Mouse (Mus musculus) spleen, postnatal 4 days (tissue): ENCODE measurements around the gene Slc16a12.
"Not testable (repeated sequence)": the region's sequence is repeated elsewhere in the genome, so short reads cannot be mapped to it uniquely, and the experiment has no call there.

Experiments
- DNase-seq, 2 experiments: peaks; one replicate each; pipeline ENCODE4 v3.0.0; 2022; ENCODE audit warnings: low spot score in 2 of 2

Slc16a12 gene

GRCm38 (mm10) chr19:34746688-34747504 lies at the start of gene Slc16a12:
Slc16a12 (minus strand) TSS chr19:34747289.
- peak in 1 of 2 experiments; percentile 65 for DNase-seq

DNA sequence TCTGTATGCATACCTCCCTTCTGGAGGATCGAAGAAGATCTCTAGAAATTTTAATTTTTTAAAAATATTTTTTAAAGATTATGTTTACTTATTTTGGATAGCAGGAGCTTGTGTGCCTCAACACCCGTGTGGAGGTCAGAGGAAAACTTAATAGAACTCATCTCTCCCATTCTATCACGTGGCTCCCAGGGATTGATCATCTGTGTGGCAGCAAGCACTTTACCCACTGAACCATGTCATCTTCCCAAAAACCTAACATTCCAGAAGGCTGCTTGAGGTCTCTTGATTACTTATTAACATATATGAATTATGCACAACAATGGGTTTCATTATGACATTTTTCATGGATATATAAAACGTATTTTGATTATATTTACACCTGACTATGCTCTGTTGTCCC lies 49.3 kb upstream of the Slc16a12 start:
- DNase-seq: no peak

DNA sequence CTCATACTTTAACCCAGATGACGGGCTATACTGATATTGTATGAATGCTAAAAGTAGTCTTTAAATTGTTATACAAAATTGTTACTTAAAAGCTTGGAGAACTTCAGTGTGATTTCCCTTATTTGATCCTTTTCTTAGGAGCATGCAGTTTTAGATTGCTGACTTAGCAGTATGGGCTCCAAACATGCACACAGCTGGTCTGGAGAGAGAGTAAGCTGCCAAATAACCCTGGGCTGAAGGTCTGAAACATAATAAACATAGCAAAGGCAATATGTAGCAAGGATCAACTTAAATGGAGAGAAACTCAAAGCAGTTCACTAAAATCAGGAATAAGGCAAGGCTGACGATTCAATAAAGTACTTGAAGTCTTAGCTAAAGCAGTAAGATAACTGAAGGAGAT lies 35.4 kb upstream of the Slc16a12 start:
- DNase-seq: no peak

- no peak for DNase-seq
Measured at GRCm38 (mm10) chr19:34778993-34779392, 31.9 kb upstream of the Slc16a12 start.

- DNase-seq: no peak
Measured at GRCm38 (mm10) chr19:34778098-34778497, 31.0 kb upstream of the Slc16a12 start.

DNA sequence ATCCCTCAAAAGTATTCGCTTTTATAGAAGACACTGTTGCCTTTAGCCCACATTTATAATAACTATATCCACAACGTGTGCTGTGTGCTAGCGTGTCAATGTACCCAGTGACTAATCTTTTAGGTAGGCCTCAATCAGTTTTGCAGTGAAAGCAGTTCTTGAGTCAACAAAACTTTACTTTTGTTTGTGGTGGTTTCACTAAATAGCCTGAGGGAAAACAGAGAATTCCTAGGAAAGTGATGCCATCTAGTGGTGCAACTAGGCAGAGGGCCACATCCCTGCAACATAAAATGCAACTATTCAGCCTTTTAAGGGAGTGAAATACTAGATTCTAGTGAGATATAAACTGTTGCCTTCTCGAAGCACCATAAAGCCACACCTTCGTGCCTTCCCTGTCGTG lies 25.7 kb upstream of the Slc16a12 start:
- DNase-seq: peak in 1 of 2 experiments; percentile 13

GRCm38 (mm10) chr19:34770764-34771163 lies 23.7 kb upstream of the Slc16a12 start:
- no peak for DNase-seq

- no peak for DNase-seq
Measured at GRCm38 (mm10) chr19:34758754-34759153, 11.7 kb upstream of the Slc16a12 start.

GRCm38 (mm10) chr19:34756561-34757240 lies 9.6 kb upstream of the Slc16a12 start:
- no peak for DNase-seq

- DNase-seq: no peak
Measured at GRCm38 (mm10) chr19:34755680-34756079, 8.6 kb upstream of the Slc16a12 start.

DNA sequence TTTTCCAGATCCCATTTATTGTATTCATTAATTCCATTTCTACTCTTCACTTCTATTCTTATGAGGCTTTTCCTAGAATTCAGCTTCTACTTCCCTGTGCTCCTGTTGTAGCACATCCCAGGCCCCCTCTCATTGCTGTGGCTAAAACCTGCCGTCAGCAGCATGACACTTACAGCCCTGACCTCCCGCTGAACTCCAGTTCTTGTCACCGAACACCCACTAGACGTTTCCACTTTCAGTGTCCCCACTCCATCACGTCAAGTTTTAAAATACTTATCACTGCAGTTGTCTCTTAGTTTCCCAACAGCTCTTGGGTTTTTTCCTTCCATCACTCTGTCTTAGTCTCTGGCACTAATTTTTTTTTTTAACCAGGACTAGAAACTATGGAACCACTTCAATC lies 6.2 kb upstream of the Slc16a12 start:
- DNase-seq: no peak

DNA sequence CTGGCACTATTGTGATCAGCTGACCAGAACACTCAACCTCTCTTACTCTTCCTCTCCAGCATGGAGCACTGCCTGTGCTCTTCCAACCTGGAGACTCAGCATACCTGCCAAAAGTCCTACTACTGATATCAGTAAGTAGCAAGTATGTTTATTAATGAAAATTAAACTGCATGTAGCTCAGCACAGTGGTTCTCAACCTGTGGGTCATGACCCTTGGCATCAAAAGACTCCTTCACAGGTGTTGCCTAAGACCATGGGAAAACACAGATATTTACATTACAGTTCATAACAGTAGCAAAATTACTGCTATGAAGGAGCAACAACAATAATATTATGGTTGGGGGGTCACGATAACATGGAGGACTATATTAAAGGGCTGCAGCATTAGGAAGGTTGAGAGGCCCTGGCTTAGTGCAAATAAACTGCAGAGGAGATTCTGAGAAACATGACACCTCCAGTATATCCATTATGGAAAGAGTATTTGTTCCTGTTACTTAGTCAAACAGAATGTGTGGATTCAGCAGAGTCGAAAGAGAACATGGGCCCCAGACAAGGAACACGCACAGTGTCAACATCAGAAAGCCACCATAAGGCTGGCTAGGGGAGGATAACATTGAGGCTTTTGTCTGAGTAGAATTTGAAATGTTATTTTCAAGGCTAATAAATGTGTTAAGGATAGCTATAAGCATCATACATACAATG lies 5.5 kb upstream of the Slc16a12 start:
- no peak for DNase-seq

GRCm38 (mm10) chr19:34751150-34751549 lies 4.1 kb upstream of the Slc16a12 start:
- DNase-seq: no peak

GRCm38 (mm10) chr19:34748992-34749391 lies 1.9 kb upstream of the Slc16a12 start:
- no peak for DNase-seq

GRCm38 (mm10) chr19:34747969-34748368 lies 880 bp upstream of the Slc16a12 start:
- DNase-seq: not testable (repeated sequence)

- no peak for DNase-seq
Measured at GRCm38 (mm10) chr19:34746201-34746600, 888 bp downstream of the Slc16a12 start.

DNA sequence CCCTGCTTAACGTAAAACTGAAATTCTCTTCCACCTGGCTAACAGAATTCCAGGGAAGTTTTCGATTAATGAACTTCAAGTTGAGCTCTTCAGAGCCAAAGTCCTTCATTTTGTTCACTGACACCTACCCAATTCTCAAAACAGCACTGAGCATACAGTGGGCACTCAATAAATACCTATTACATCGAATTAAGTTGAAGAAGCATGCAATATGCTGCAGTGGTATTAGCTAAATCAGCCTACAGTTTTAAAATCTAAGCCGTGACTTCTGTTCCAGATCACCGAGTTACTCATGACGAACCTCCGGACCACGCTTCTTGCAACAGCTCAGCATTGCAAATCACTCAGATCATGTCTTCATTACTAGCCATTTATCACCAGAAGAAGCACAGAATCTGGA lies 2.1 kb downstream of the Slc16a12 start:
- DNase-seq: no peak

DNA sequence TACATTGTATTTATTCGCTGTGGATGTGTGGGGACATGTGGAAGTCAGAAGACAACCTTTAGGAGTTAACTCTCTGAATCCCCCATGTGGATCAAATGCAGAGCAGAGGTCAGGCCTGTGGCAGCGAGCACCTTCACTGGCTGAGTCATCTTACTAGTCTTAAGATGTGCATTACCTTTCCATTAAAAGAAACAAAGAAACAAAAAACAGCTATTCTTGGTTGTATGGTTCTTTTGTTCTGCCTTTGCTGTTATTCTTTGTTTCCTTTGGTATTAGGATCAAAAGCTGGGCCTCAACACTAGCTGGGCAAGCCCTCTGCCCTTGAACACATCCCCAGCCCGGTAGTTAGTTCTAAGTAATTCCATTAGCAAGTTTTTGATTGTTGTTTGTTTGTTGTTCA lies 9.2 kb downstream of the Slc16a12 start:
- DNase-seq: no peak

DNA sequence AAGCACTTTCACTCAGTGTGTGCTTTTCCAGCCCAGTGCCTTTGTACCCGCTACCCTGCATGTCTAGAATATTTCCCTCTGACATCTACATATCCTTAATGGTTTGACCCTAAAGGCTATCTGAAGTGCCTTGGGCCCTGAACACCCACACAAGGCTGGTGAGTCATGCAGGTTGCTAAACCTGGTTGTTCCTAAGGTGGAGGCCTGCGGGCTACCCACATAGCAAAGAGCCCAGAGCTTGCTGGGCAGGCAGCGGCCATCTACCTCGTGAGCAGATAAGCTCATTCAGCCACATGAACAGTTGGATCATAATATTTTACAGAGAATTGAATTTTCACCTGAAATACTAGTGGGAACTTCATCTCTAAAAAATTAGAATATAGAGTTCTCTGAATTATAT lies 11.2 kb downstream of the Slc16a12 start:
- DNase-seq: no peak

GRCm38 (mm10) chr19:34733020-34733419 lies 14.1 kb downstream of the Slc16a12 start:
- no peak for DNase-seq

DNA sequence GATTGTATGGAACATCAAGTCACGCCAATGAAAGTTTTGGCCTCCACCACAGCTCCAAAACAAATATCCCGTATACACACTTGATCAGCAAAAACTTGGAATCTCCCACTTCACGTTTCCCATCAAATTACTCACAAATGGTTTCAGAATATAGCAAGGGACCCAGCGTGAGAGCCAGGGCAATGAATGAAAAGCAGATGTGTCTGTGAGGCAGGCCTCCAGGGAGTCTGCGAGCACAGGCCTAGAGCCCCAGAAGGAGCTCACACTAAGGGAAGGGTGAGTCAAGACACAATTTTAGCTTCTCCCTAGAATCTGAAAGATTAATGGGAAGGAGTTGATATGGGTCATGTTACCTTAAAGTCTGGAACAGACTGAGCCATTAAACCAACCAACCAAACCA lies 15.7 kb downstream of the Slc16a12 start:
- no peak for DNase-seq

GRCm38 (mm10) chr19:34730584-34730983 lies 16.5 kb downstream of the Slc16a12 start:
- DNase-seq: no peak

DNA sequence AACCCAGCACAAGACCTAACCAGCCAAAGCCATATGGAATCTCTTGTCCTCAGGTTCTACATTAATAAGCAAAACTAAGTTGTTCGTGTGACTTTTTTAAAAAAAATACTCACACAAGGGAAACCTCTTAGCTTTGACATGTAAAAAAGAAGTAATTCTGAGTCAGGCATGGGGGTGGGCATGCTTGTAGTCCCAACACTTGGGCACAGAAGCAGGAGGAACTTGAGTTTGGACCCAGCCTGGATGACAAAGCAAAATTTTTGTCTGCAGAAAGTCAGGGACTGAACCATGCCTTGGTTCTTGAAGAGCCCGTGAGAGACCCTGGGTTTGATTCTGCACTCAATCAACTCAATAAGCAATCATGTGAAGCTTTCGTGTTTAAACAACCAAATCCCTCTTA lies 17.6 kb downstream of the Slc16a12 start:
- no peak for DNase-seq
